Mouse (Mus musculus): ENCODE measurements around the gene Klhl26.

DNA sequence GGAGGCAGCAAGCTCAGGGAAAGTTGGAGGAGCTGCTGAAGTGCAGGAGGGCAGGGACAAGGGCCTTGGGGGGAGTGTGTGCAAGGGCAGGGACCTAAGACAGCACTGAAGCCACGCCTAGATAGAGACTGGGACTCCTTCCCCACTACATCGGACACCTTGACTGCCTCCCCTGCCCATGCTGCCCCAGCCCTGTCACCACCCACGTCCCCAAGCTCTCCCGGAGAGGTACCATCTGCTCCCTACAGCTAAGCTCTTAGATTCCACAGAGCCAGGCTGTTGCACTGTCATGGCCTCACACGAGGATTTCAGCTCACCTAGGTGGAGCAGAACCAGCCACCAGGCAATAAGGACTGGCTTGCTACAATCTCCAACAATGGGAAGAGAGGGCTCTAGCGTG lies 59.8 kb downstream of the Klhl26 start:
- TF ChIP-seq CTCF (IDR thresholded peaks at IDR 0.05), result no peak
- no peak for TF ChIP-seq EP300 (IDR thresholded peaks at IDR 0.05)
